8 mouse cellular contexts compared by ENCODE assay signal in the genomic region with DNA sequence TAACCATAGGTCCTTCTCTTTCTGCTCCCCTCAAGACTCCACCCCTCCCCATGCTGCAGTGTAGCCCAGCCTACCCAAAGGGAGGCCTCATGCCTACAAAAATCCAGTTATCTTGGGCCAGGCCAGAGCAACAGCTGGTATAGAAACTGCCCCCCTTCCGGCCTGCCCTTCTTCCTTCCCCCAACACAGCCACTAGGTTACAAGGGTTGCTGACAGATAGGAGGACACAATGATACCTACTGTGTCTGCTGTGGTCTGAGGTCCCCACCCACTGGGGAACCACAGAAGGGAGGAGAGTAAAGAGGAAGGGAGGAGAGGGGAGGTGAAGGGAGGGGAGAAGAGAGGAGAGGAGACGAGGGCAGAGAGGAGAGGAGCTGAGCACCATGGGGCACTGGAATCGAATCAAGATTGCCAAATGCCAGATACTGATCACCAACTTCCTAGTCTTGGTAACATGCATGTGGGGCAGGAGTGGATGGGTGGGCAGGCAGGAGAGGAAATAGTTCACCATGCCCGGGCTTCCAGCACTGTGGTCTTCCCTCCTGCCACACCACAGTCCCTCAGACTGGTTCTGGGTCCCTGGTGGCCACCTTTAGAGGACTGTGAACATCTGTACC. TPM values are rescaled to one million over a fixed set of nuclear protein-coding genes. Genes with fewer than 3 reads are reported as not detected.
DNase-seq lines count a peak whose midpoint lies in the region; ATAC-seq and TF ChIP-seq lines count a peak whose summit lies in the region.

A gene (plus strand): TSS at position 320 of the 617 bp plus-strand sequence.

- H3K4me2 ChIP-seq in heart, postnatal 0 days (ENCODE audit: low read depth, low read length), result peak within 1 kb of the TSS; percentile 20; the same call in 1 of the 2 replicates
- no peak within 1 kb of the TSS for H3K4me2 ChIP-seq in hindbrain, embryonic 11.5 days (replicated peaks; ENCODE audit: low read depth, low read length)

- H3K36me3 ChIP-seq in heart, postnatal 0 days (replicated peaks; ENCODE audit: control insufficient read depth, insufficient read depth, low read length), result no peaks in the 10 kb centered on the region
- H3K36me3 ChIP-seq in hindbrain, embryonic 11.5 days (ENCODE audit: control insufficient read depth, insufficient read depth, low read length), result no peaks in the 10 kb centered on the region

- no peaks in the 10 kb centered on the region for H3K9me3 ChIP-seq in heart, postnatal 0 days (replicated peaks; ENCODE audit: control insufficient read depth, low read length)
- H3K9me3 ChIP-seq in hindbrain, embryonic 11.5 days (ENCODE audit: control insufficient read depth, low read length), result no peaks in the 10 kb centered on the region

- peak within 1 kb of the TSS; percentile 28; the same call in 1 of the 2 replicates for H3K27ac ChIP-seq in heart, postnatal 0 days (ENCODE audit: low read depth)
- no peak within 1 kb of the TSS for H3K27ac ChIP-seq in hindbrain, embryonic 11.5 days (ENCODE audit: low read depth, low read length)

- H3K9ac ChIP-seq in heart, postnatal 0 days (replicated peaks; ENCODE audit: low read depth, low read length), result peak within 1 kb of the TSS; percentile 30; the same call in 1 of the 2 replicates
- H3K9ac ChIP-seq in hindbrain, embryonic 11.5 days (ENCODE audit: low read depth, low read length), result no peak within 1 kb of the TSS

- intact Hi-C loops in heart, postnatal 25 days (cut with DNase I), result loop anchor here (5.0 to 10.0 kb wide), 4 partner anchors 67 to 470 kb away; a partner anchor contains a TSS

- no peak for DNase-seq in heart, postnatal 0 days (ENCODE audit: low spot score)
- DNase-seq in heart, postnatal 25 days (ENCODE audit: low spot score), result no peak
- DNase-seq in lung, postnatal 25 days (ENCODE audit: low spot score), result peak; percentile 45
- DNase-seq in thymus, postnatal 10 days (ENCODE audit: low spot score in 2 of 2), result peak; percentile 41 to 56
- no peak for DNase-seq in ovary, postnatal 14 days (ENCODE audit: low spot score)
- no peak for DNase-seq in embryo, embryonic 10.5 days (ENCODE audit: low spot score)
- no peak for DNase-seq in hindbrain, embryonic 11.5 days (ENCODE audit: low spot score)

- TF ChIP-seq CTCF in heart, postnatal 0 days (IDR thresholded peaks at IDR 0.05; ENCODE audit: low read depth), result no peak

- no peak within 1 kb of the TSS; the same call in 1 of the 2 replicates for H3K4me3 ChIP-seq in heart, postnatal 0 days (ENCODE audit: low read depth, low read length)
- no peak within 1 kb of the TSS for H3K4me3 ChIP-seq in hindbrain, embryonic 11.5 days (ENCODE audit: low read depth, low read length)

- WGBS in heart, postnatal 0 days, result 71% methylated on average over 4 of the region's 4 CpGs
- 73% methylated on average over 4 of the region's 4 CpGs for WGBS in hindbrain, embryonic 11.5 days

- TF ChIP-seq EP300 in heart, postnatal 0 days (IDR thresholded peaks at IDR 0.05; ENCODE audit: low read depth), result no peak

- H3K4me1 ChIP-seq in heart, postnatal 0 days (ENCODE audit: control insufficient read depth, insufficient read depth), result peaks cover 36% of the 10 kb centered on the region
- H3K4me1 ChIP-seq in hindbrain, embryonic 11.5 days (replicated peaks; ENCODE audit: control insufficient read depth, insufficient read depth, low read length), result no peaks in the 10 kb centered on the region; the same call in 1 of the 2 replicates

- no peak for ATAC-seq in heart, postnatal 0 days (ENCODE audit: insufficient read depth, low read depth)
- no peak; the same call in 1 of the 2 replicates for ATAC-seq in erythroblast, adult 5-6 weeks (replicated peaks; ENCODE audit: low FRiP score, poor library complexity, severe bottlenecking)
- ATAC-seq in hindbrain, embryonic 11.5 days (ENCODE audit: low FRiP score), result no peak

- no peaks in the 10 kb centered on the region for H3K27me3 ChIP-seq in heart, postnatal 0 days (ENCODE audit: control insufficient read depth, insufficient read depth, low read length)
- H3K27me3 ChIP-seq in hindbrain, embryonic 11.5 days (ENCODE audit: control insufficient read depth, insufficient read depth, low read length), result no peaks in the 10 kb centered on the region

RNA-seq across cellular contexts. Expression of the gene that starts here (rescaled TPM):
- 0.46 and 0.50 TPM in 2 replicates for total RNA-seq in heart, postnatal 0 days (2014; rRNA removed; ENCODE audit: low replicate concordance)
- 1.1 and 1.7 TPM in 2 replicates for polyA plus RNA-seq in heart, postnatal 0 days (2015; fragmentation: Nextera tagmentation; extraction: Ambion mirVana)
- 1 to 10 TPM in 1 of 2 experiments, under 1 TPM in 1; 0.34 to 1.5 TPM for total RNA-seq in heart, postnatal 25 days (2021)
- 77.4 and 78.8 TPM in 2 replicates for total RNA-seq in erythroblast, adult 5-6 weeks (2015; ENCODE audit: low replicate concordance)
- 55.2 and 79.5 TPM in 2 replicates for total RNA-seq in erythroblast, adult 5-6 weeks (2017; ENCODE audit: low replicate concordance)
- polyA plus RNA-seq in hindbrain, embryonic 11.5 days (2014; fragmentation: Nextera tagmentation; extraction: Ambion mirVana), result 5.8 and 8.3 TPM in 2 replicates

Comparison
In these comparisons a context has a peak if more than half of its experiments do, and no peak if none do; other contexts are left out.
1. RNA of the gene that starts here (total RNA-seq): 55.2 to 79.5 TPM in erythroblast, adult 5-6 weeks; 0.34 to 1.5 TPM in heart, postnatal 25 days and 0.46 to 0.50 TPM in heart, postnatal 0 days; every median in the first group is over 10 times any median in the second.
2. DNase-seq: peak in lung, postnatal 25 days (single experiment) and thymus, postnatal 10 days (2 of 2); none in heart, postnatal 0 days (single experiment), heart, postnatal 25 days (single experiment), ovary, postnatal 14 days (single experiment), embryo, embryonic 10.5 days (single experiment) and hindbrain, embryonic 11.5 days (single experiment).